Mouse (Mus musculus): ENCODE results near the gene Wnt7b.
A peak's percentile ranks its signal among the peaks of the same experiment; 100 is the strongest.

Gene Wnt7b

GRCm38 (mm10) chr15:85582356-85582910, at the start of gene Wnt7b:
TSS of gene Wnt7b (minus strand) at chr15:85582473.
- no peak for DNase-seq

- DNase-seq: no peak
Measured at GRCm38 (mm10) chr15:85631591-85631990, 49.3 kb upstream of the Wnt7b start.

- DNase-seq: peak in 1 of 2 experiments; percentile 45
Measured at GRCm38 (mm10) chr15:85629924-85630545, 47.8 kb upstream of the Wnt7b start.

- DNase-seq: peak; percentile 62 to 72
Measured at GRCm38 (mm10) chr15:85625666-85626279, 43.5 kb upstream of the Wnt7b start.

- no peak for DNase-seq
Measured at GRCm38 (mm10) chr15:85622213-85622612, 39.9 kb upstream of the Wnt7b start.

- no peak for DNase-seq
Measured at GRCm38 (mm10) chr15:85615537-85616100, 33.3 kb upstream of the Wnt7b start.

GRCm38 (mm10) chr15:85615075-85615474, 32.8 kb upstream of the Wnt7b start:
- DNase-seq: no peak

- peak; percentile 72 to 81 for DNase-seq
Measured at GRCm38 (mm10) chr15:85613358-85614266, 31.3 kb upstream of the Wnt7b start.

GRCm38 (mm10) chr15:85612660-85613357, 30.5 kb upstream of the Wnt7b start:
- peak in 1 of 2 experiments; percentile 59 for DNase-seq

- peak; percentile 80 to 90 for DNase-seq
Measured at GRCm38 (mm10) chr15:85611701-85612520, 29.6 kb upstream of the Wnt7b start.

- peak; percentile 92 to 98 for DNase-seq
Measured at GRCm38 (mm10) chr15:85610618-85611218, 28.4 kb upstream of the Wnt7b start.

GRCm38 (mm10) chr15:85610120-85610519, 27.8 kb upstream of the Wnt7b start:
- no peak for DNase-seq

GRCm38 (mm10) chr15:85609266-85610004, 27.2 kb upstream of the Wnt7b start:
- no peak for DNase-seq

GRCm38 (mm10) chr15:85605962-85606610, 23.8 kb upstream of the Wnt7b start:
- DNase-seq: peak; percentile 34 to 61

GRCm38 (mm10) chr15:85604938-85605337, 22.7 kb upstream of the Wnt7b start:
- DNase-seq: no peak

- DNase-seq: no peak
Measured at GRCm38 (mm10) chr15:85604507-85604906, 22.2 kb upstream of the Wnt7b start.

- DNase-seq: peak; percentile 70 to 75
Measured at GRCm38 (mm10) chr15:85603422-85603821, 21.1 kb upstream of the Wnt7b start.

- DNase-seq: no peak
Measured at GRCm38 (mm10) chr15:85602733-85603132, 20.5 kb upstream of the Wnt7b start.

- DNase-seq: no peak
Measured at GRCm38 (mm10) chr15:85602021-85602420, 19.7 kb upstream of the Wnt7b start.

- DNase-seq: no peak
Measured at GRCm38 (mm10) chr15:85601202-85601601, 18.9 kb upstream of the Wnt7b start.

All from lung, postnatal 4 days (tissue).